ENCODE assay signal across 8 mouse cellular contexts in the genomic region with DNA sequence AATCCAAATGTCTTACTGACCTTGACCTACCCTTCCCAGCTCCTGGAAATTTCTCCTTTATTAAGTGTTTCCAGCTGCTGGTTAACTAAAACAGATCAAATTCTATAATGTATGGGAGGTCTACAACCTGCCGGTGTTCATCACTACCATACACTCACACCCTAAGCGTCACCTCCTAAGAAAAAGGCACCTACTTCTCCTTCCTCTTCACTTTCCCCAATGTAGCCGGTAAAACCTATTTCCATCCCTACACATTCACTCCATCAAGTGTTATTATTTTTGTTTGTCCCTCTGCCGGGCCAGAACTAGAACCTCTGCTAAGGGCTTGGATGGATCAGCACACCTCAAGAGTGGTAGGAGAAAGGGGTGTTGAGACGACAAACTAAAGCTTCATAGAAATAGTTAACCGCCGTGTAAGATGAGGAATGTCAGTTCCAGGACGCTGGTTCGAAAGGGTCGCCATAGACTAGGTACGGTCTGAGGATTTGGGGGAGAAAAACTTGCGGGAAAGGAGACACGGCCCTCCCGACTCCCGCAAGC. TPM values are rescaled to one million over a fixed set of nuclear protein-coding genes. Genes with fewer than 3 reads are reported as not detected.
DNase-seq lines count a peak whose midpoint lies in the region; ATAC-seq lines count a peak whose summit lies in the region.

No protein-coding gene starts in this region.

- peak overlapping the region; percentile 78 for H3K4me3 ChIP-seq in heart, embryonic 13.5 days
- peak overlapping the region; percentile 88 for H3K4me3 ChIP-seq in hindbrain, embryonic 10.5 days
- peak overlapping the region; percentile 85 for H3K4me3 ChIP-seq in midbrain, embryonic 10.5 days

- DNase-seq in heart, adult 11 months: no peak
- DNase-seq in MEL-GATA-1-ER (ENCODE audit: extremely low read depth, low read depth): peak; percentile 60
- DNase-seq in hindbrain, embryonic 10.5 days (ENCODE audit: low spot score): no peak
- no peak for DNase-seq in midbrain, embryonic 10.5 days (ENCODE audit: low spot score)
- DNase-seq in cerebellum, postnatal 36 days: no peak
- no peak for DNase-seq in cerebellum, postnatal 10 days
- DNase-seq in left cerebral cortex, adult 18-20 months (ENCODE audit: low spot score in 2 of 2): no peak

- no peaks in the 10 kb centered on the region for H3K9me3 ChIP-seq in heart, embryonic 13.5 days
- H3K9me3 ChIP-seq in hindbrain, embryonic 10.5 days: no peaks in the 10 kb centered on the region
- H3K9me3 ChIP-seq in midbrain, embryonic 10.5 days (replicated peaks): no peaks in the 10 kb centered on the region

- peak overlapping the region; percentile 71 for H3K4me2 ChIP-seq in heart, embryonic 13.5 days

- peak overlapping the region; percentile 85 for H3K9ac ChIP-seq in heart, embryonic 13.5 days

- no peaks in the 10 kb centered on the region for H3K27me3 ChIP-seq in heart, embryonic 13.5 days (replicated peaks)
- H3K27me3 ChIP-seq in hindbrain, embryonic 10.5 days (ENCODE audit: insufficient read depth, poor library complexity, severe bottlenecking): no peaks in the 10 kb centered on the region; the same call in 1 of the 2 replicates
- no peaks in the 10 kb centered on the region for H3K27me3 ChIP-seq in midbrain, embryonic 10.5 days (ENCODE audit: low read depth, poor library complexity, severe bottlenecking)

- H3K27ac ChIP-seq in heart, embryonic 13.5 days (replicated peaks): peak overlapping the region; percentile 66
- peak overlapping the region; percentile 95 for H3K27ac ChIP-seq in hindbrain, embryonic 10.5 days
- H3K27ac ChIP-seq in midbrain, embryonic 10.5 days (replicated peaks): peak overlapping the region; percentile 96

- 5% methylated on average over 15 of the region's 15 CpGs for WGBS in heart, embryonic 13.5 days
- 8% methylated on average over 15 of the region's 15 CpGs for WGBS in hindbrain, embryonic 10.5 days
- WGBS in midbrain, embryonic 10.5 days: 7% methylated on average over 15 of the region's 15 CpGs

- H3K36me3 ChIP-seq in heart, embryonic 13.5 days: peaks cover 28% of the 10 kb centered on the region
- H3K36me3 ChIP-seq in hindbrain, embryonic 10.5 days: peaks cover 27% of the 10 kb centered on the region
- peaks cover 27% of the 10 kb centered on the region for H3K36me3 ChIP-seq in midbrain, embryonic 10.5 days

- no peak for ATAC-seq in heart, embryonic 13.5 days (ENCODE audit: extremely low read depth, insufficient number of reproducible peaks, low FRiP score, low TSS enrichment)

- H3K4me1 ChIP-seq in heart, embryonic 13.5 days: peaks cover 24% of the 10 kb centered on the region
- H3K4me1 ChIP-seq in hindbrain, embryonic 10.5 days (replicated peaks): peaks cover 27% of the 10 kb centered on the region
- peaks cover 26% of the 10 kb centered on the region for H3K4me1 ChIP-seq in midbrain, embryonic 10.5 days

RNA-seq across cellular contexts. Expression of a gene that starts 0.4 kb away (rescaled TPM):
- polyA plus RNA-seq in heart, embryonic 13.5 days (2015; fragmentation: Nextera tagmentation; extraction: Ambion mirVana): 15.8 and 17.5 TPM in 2 replicates
- polyA plus RNA-seq in hindbrain, embryonic 10.5 days (2016; fragmentation: Nextera tagmentation; extraction: Ambion mirVana): 9.9 and 13.9 TPM in 2 replicates
- polyA plus RNA-seq in midbrain, embryonic 10.5 days (2016; fragmentation: Nextera tagmentation; extraction: Ambion mirVana): 10.4 and 11.1 TPM in 2 replicates
- total RNA-seq in left cerebral cortex, adult 18-20 months (2021): 10 to 100 TPM; 27.1 to 27.8 TPM

RNA-seq across cellular contexts. Expression of a gene that starts 0.5 kb away (rescaled TPM):
- polyA plus RNA-seq in heart, embryonic 13.5 days (2015; fragmentation: Nextera tagmentation; extraction: Ambion mirVana): 12.4 and 14.0 TPM in 2 replicates
- 25.5 and 31.0 TPM in 2 replicates for polyA plus RNA-seq in hindbrain, embryonic 10.5 days (2016; fragmentation: Nextera tagmentation; extraction: Ambion mirVana)
- 34.9 and 35.9 TPM in 2 replicates for polyA plus RNA-seq in midbrain, embryonic 10.5 days (2016; fragmentation: Nextera tagmentation; extraction: Ambion mirVana)
- total RNA-seq in left cerebral cortex, adult 18-20 months (2021): under 1 TPM; 0.23 to 0.56 TPM

RNA-seq across cellular contexts. Expression of a gene that starts 25.9 kb away (rescaled TPM):
- not detected in 2 replicates for polyA plus RNA-seq in heart, embryonic 13.5 days (2015; fragmentation: Nextera tagmentation; extraction: Ambion mirVana)
- polyA plus RNA-seq in hindbrain, embryonic 10.5 days (2016; fragmentation: Nextera tagmentation; extraction: Ambion mirVana): not detected in 2 replicates
- polyA plus RNA-seq in midbrain, embryonic 10.5 days (2016; fragmentation: Nextera tagmentation; extraction: Ambion mirVana): not detected in 2 replicates
- not detected for total RNA-seq in left cerebral cortex, adult 18-20 months (2021)

RNA-seq across cellular contexts. Expression of a gene that starts 35.3 kb away (rescaled TPM):
- 3.5 and 4.3 TPM in 2 replicates for polyA plus RNA-seq in heart, embryonic 13.5 days (2015; fragmentation: Nextera tagmentation; extraction: Ambion mirVana)
- 4.8 and 5.2 TPM in 2 replicates for polyA plus RNA-seq in hindbrain, embryonic 10.5 days (2016; fragmentation: Nextera tagmentation; extraction: Ambion mirVana)
- 3.7 and 4.1 TPM in 2 replicates for polyA plus RNA-seq in midbrain, embryonic 10.5 days (2016; fragmentation: Nextera tagmentation; extraction: Ambion mirVana)
- 1 to 10 TPM; 3.0 TPM for total RNA-seq in left cerebral cortex, adult 18-20 months (2021)

RNA-seq across cellular contexts. Expression of a gene that starts 36.4 kb away (rescaled TPM):
- 2.6 and 3.1 TPM in 2 replicates for polyA plus RNA-seq in heart, embryonic 13.5 days (2015; fragmentation: Nextera tagmentation; extraction: Ambion mirVana)
- polyA plus RNA-seq in hindbrain, embryonic 10.5 days (2016; fragmentation: Nextera tagmentation; extraction: Ambion mirVana): 6.4 and 6.9 TPM in 2 replicates
- 8.3 and 8.6 TPM in 2 replicates for polyA plus RNA-seq in midbrain, embryonic 10.5 days (2016; fragmentation: Nextera tagmentation; extraction: Ambion mirVana)
- total RNA-seq in left cerebral cortex, adult 18-20 months (2021): 10 to 100 TPM; 11.5 to 14.5 TPM
